Mouse (Mus musculus) hindbrain, embryonic 13.5 days (tissue): ENCODE measurements at regions not wholly inside any gene's neighbourhood (a gene's known extent, or its start where the extent isn't known, plus 50 kb on each side); places are given as distances from the start of the nearest gene placed in this dataset.
A peak's percentile ranks its signal among the peaks of the same experiment; 100 is the strongest.
"Not testable (repeated sequence)": the region's sequence is repeated elsewhere in the genome, so short reads cannot be mapped to it uniquely, and the experiment has no call there.

Experiments used
- ATAC-seq: fragments of 200-750 bp; cut with Nextera tagmentation; 2 replicates; pipeline ENCODE4 v1.8.0; 2017; ENCODE audit warnings: moderate TSS enrichment; ENCODE audit not compliant: low FRiP score
- H3K27ac ChIP-seq: fragments of 300-500 bp; sonication (generic); 2 replicates; pipeline ENCODE4 v1.5.1; 2015; ENCODE audit warnings: inconsistent platforms, mild to moderate bottlenecking, moderate library complexity
- H3K27me3 ChIP-seq: fragments of 300-500 bp; sonication (generic); 2 replicates; pipeline ENCODE4 v1.6.1; 2015; ENCODE audit warnings: mild to moderate bottlenecking, inconsistent platforms
- H3K36me3 ChIP-seq: fragments of 300-500 bp; sonication (generic); 2 replicates; pipeline ENCODE4 v1.6.1; 2015; ENCODE audit warnings: mild to moderate bottlenecking, inconsistent platforms
- H3K4me1 ChIP-seq: fragments of 300-500 bp; sonication (generic); replicated peaks from 2 replicates; pipeline ENCODE4 v1.6.1; 2015; ENCODE audit warnings: inconsistent platforms
- H3K4me2 ChIP-seq: fragments of 300-500 bp; sonication (generic); 2 replicates; pipeline ENCODE4 v1.6.1; 2015; ENCODE audit warnings: inconsistent platforms, mild to moderate bottlenecking, moderate library complexity
- H3K4me3 ChIP-seq: fragments of 300-500 bp; sonication (generic); 2 replicates; pipeline ENCODE4 v1.5.1; 2015; ENCODE audit warnings: mild to moderate bottlenecking, inconsistent platforms
- H3K9ac ChIP-seq: fragments of 300-500 bp; sonication (generic); 2 replicates; pipeline ENCODE4 v1.6.1; 2015; ENCODE audit warnings: mild to moderate bottlenecking, inconsistent platforms
- H3K9me3 ChIP-seq: fragments of 300-500 bp; sonication (generic); 2 replicates; pipeline ENCODE4 v1.6.1; 2016; ENCODE audit warnings: inconsistent platforms
- WGBS: fragments of 180-500 bp; shearing (Covaris S2); methylation state at CpG from one replicate; pipeline ENCODE4 v1.1.7; 2015; 5-methylcytosine and 5-hydroxymethylcytosine counted together

GRCm38 (mm10) chr2:135525779-135526178 lies 133.0 kb upstream of the Plcb4 start:
- Histone ChIP-seq H3K27ac (no peak overlapping the region), H3K36me3 (no peaks in the 10 kb centered on the region), H3K9ac (no peak overlapping the region), H3K4me2 (no peak overlapping the region), H3K4me3 (no peak overlapping the region), H3K27me3 (no peaks in the 10 kb centered on the region), H3K4me1 (no peaks in the 10 kb centered on the region), H3K9me3 (no peaks in the 10 kb centered on the region)
- 97% methylated on average over 1 of the region's 1 CpGs for WGBS
- no peak for ATAC-seq

- no peak overlapping the region for H3K9ac ChIP-seq
- 86% methylated on average over 3 of the region's 3 CpGs for WGBS
- no peaks in the 10 kb centered on the region for H3K4me1 ChIP-seq
- H3K27ac ChIP-seq: no peak overlapping the region
- no peaks in the 10 kb centered on the region for H3K9me3 ChIP-seq
- no peak for ATAC-seq
- H3K27me3 ChIP-seq: no peaks in the 10 kb centered on the region
- H3K36me3 ChIP-seq: no peaks in the 10 kb centered on the region
- H3K4me3 ChIP-seq: no peak overlapping the region
- no peak overlapping the region for H3K4me2 ChIP-seq
These were observed 129.2 kb upstream of the Plcb4 start for GRCm38 (mm10) chr2:135529619-135530018.

GRCm38 (mm10) chr2:135536303-135536871 lies 122.4 kb upstream of the Plcb4 start:
- 83% methylated on average over 11 of the region's 11 CpGs for WGBS
- Histone ChIP-seq H3K4me1 (no peaks in the 10 kb centered on the region; the same call in 1 of the 2 replicates), H3K4me3 (no peak overlapping the region), H3K27me3 (no peaks in the 10 kb centered on the region), H3K9ac (no peak overlapping the region), H3K27ac (no peak overlapping the region), H3K9me3 (no peaks in the 10 kb centered on the region), H3K4me2 (no peak overlapping the region), H3K36me3 (no peaks in the 10 kb centered on the region)
- no peak for ATAC-seq

- Histone ChIP-seq H3K9me3 (no peaks in the 10 kb centered on the region), H3K9ac (no peak overlapping the region), H3K27me3 (no peaks in the 10 kb centered on the region), H3K27ac (no peak overlapping the region), H3K4me1 (no peaks in the 10 kb centered on the region; the same call in 1 of the 2 replicates), H3K4me3 (no peak overlapping the region), H3K4me2 (no peak overlapping the region), H3K36me3 (no peaks in the 10 kb centered on the region)
- 74% methylated on average over 2 of the region's 2 CpGs for WGBS
- ATAC-seq: no peak
These were observed 120.8 kb upstream of the Plcb4 start for GRCm38 (mm10) chr2:135538022-135538421.

- H3K9ac ChIP-seq: no peak overlapping the region
- no peaks in the 10 kb centered on the region for H3K27me3 ChIP-seq
- peak; percentile 89 for ATAC-seq
- 70% methylated on average over 2 of the region's 2 CpGs for WGBS
- no peak overlapping the region for H3K4me2 ChIP-seq
- no peaks in the 10 kb centered on the region; the same call in 1 of the 2 replicates for H3K4me1 ChIP-seq
- no peaks in the 10 kb centered on the region for H3K9me3 ChIP-seq
- no peaks in the 10 kb centered on the region for H3K36me3 ChIP-seq
- H3K27ac ChIP-seq: no peak overlapping the region
- no peak overlapping the region for H3K4me3 ChIP-seq
These were observed 117.8 kb upstream of the Plcb4 start for GRCm38 (mm10) chr2:135541058-135541457.

- H3K27ac ChIP-seq: no peak overlapping the region
- no peak overlapping the region for H3K4me2 ChIP-seq
- H3K4me3 ChIP-seq: no peak overlapping the region
- H3K9me3 ChIP-seq: no peaks in the 10 kb centered on the region
- no peaks in the 10 kb centered on the region for H3K27me3 ChIP-seq
- no peak overlapping the region for H3K9ac ChIP-seq
- H3K4me1 ChIP-seq: no peaks in the 10 kb centered on the region; the same call in 1 of the 2 replicates
- no peaks in the 10 kb centered on the region for H3K36me3 ChIP-seq
- ATAC-seq: no peak
These were observed 116.9 kb upstream of the Plcb4 start for GRCm38 (mm10) chr2:135541930-135542329.

GRCm38 (mm10) chr2:135544882-135545281 lies 113.9 kb upstream of the Plcb4 start:
- no peaks in the 10 kb centered on the region for H3K36me3 ChIP-seq
- H3K9ac ChIP-seq: no peak overlapping the region
- H3K4me3 ChIP-seq: no peak overlapping the region
- H3K27ac ChIP-seq: no peak overlapping the region
- no peak overlapping the region for H3K4me2 ChIP-seq
- H3K4me1 ChIP-seq: no peaks in the 10 kb centered on the region; the same call in 1 of the 2 replicates
- ATAC-seq: no peak
- H3K9me3 ChIP-seq: no peaks in the 10 kb centered on the region
- no peaks in the 10 kb centered on the region for H3K27me3 ChIP-seq

GRCm38 (mm10) chr2:135547966-135548365 lies 110.8 kb upstream of the Plcb4 start:
- no peak overlapping the region for H3K4me2 ChIP-seq
- no peak overlapping the region for H3K4me3 ChIP-seq
- H3K4me1 ChIP-seq: no peaks in the 10 kb centered on the region
- ATAC-seq: no peak
- 88% methylated on average over 3 of the region's 3 CpGs for WGBS
- no peaks in the 10 kb centered on the region for H3K36me3 ChIP-seq
- no peaks in the 10 kb centered on the region for H3K9me3 ChIP-seq
- H3K27ac ChIP-seq: no peak overlapping the region
- H3K9ac ChIP-seq: no peak overlapping the region
- H3K27me3 ChIP-seq: no peaks in the 10 kb centered on the region

- Histone ChIP-seq H3K9ac (no peak overlapping the region), H3K4me1 (no peaks in the 10 kb centered on the region), H3K4me2 (no peak overlapping the region), H3K27me3 (no peaks in the 10 kb centered on the region), H3K36me3 (no peaks in the 10 kb centered on the region), H3K27ac (no peak overlapping the region), H3K9me3 (no peaks in the 10 kb centered on the region), H3K4me3 (no peak overlapping the region)
- no peak for ATAC-seq
- 63% methylated on average over 3 of the region's 3 CpGs for WGBS
These were observed 105.8 kb upstream of the Plcb4 start for GRCm38 (mm10) chr2:135553031-135553430.

GRCm38 (mm10) chr2:135558026-135558425 lies 100.8 kb upstream of the Plcb4 start:
- H3K27ac ChIP-seq, H3K4me2 ChIP-seq, H3K4me3 ChIP-seq, H3K4me1 ChIP-seq, H3K9me3 ChIP-seq, H3K9ac ChIP-seq, H3K27me3 ChIP-seq, ATAC-seq, H3K36me3 ChIP-seq: not testable (repeated sequence)
- 91% methylated on average over 8 of the region's 8 CpGs for WGBS

- Histone ChIP-seq H3K36me3 (no peaks in the 10 kb centered on the region), H3K27me3 (no peaks in the 10 kb centered on the region), H3K27ac (no peak overlapping the region), H3K4me1 (no peaks in the 10 kb centered on the region), H3K4me2 (no peak overlapping the region), H3K4me3 (no peak overlapping the region), H3K9me3 (no peaks in the 10 kb centered on the region), H3K9ac (no peak overlapping the region)
- ATAC-seq: no peak
- 59% methylated on average over 3 of the region's 3 CpGs for WGBS
These were observed 99.5 kb upstream of the Plcb4 start for GRCm38 (mm10) chr2:135559328-135559727.

- Histone ChIP-seq H3K36me3 (no peaks in the 10 kb centered on the region), H3K4me2 (no peak overlapping the region), H3K9me3 (no peaks in the 10 kb centered on the region), H3K9ac (no peak overlapping the region), H3K27ac (no peak overlapping the region), H3K4me1 (no peaks in the 10 kb centered on the region), H3K27me3 (no peaks in the 10 kb centered on the region), H3K4me3 (no peak overlapping the region)
- WGBS: 84% methylated on average over 9 of the region's 9 CpGs
- no peak for ATAC-seq
These were observed 98.7 kb upstream of the Plcb4 start for GRCm38 (mm10) chr2:135559933-135560710.

- H3K4me1 ChIP-seq: no peaks in the 10 kb centered on the region
- WGBS: 94% methylated on average over 1 of the region's 1 CpGs
- H3K9me3 ChIP-seq: no peaks in the 10 kb centered on the region
- H3K27ac ChIP-seq: no peak overlapping the region
- H3K9ac ChIP-seq: no peak overlapping the region
- H3K4me2 ChIP-seq: no peak overlapping the region
- no peak overlapping the region for H3K4me3 ChIP-seq
- no peaks in the 10 kb centered on the region for H3K27me3 ChIP-seq
- ATAC-seq: no peak
- no peaks in the 10 kb centered on the region for H3K36me3 ChIP-seq
These were observed 98.0 kb upstream of the Plcb4 start for GRCm38 (mm10) chr2:135560856-135561255.
